ENCODE assay signal across 8 mouse cellular contexts in genomic region chr7:99979081-99979480, GRCm38 (mm10). TPM values are rescaled to one million over a fixed set of nuclear protein-coding genes. Genes with fewer than 3 reads are reported as not detected.
DNase-seq lines count a peak whose midpoint lies in the region; ATAC-seq lines count a peak whose summit lies in the region.

No protein-coding gene starts in this region.

- peaks cover 24% of the 10 kb centered on the region for H3K4me1 ChIP-seq in heart, embryonic 12.5 days (replicated peaks)
- peaks cover 15% of the 10 kb centered on the region for H3K4me1 ChIP-seq in heart, embryonic 16.5 days (ENCODE audit: control insufficient read depth, insufficient read depth, low read length)

- no peaks in the 10 kb centered on the region; the same call in 1 of the 2 replicates for H3K9me3 ChIP-seq in heart, embryonic 12.5 days (replicated peaks)
- no peaks in the 10 kb centered on the region for H3K9me3 ChIP-seq in heart, embryonic 16.5 days (replicated peaks; ENCODE audit: control insufficient read depth, low read length)

- peak overlapping the region; percentile 94; the same call in 1 of the 2 replicates for H3K27ac ChIP-seq in heart, embryonic 12.5 days (ENCODE audit: poor library complexity, severe bottlenecking)
- peak overlapping the region; percentile 96 for H3K27ac ChIP-seq in heart, embryonic 16.5 days (ENCODE audit: low read length)
- peak overlapping the region; percentile 68 for H3K27ac ChIP-seq in macrophage

- ATAC-seq in heart, embryonic 12.5 days (ENCODE audit: insufficient number of reproducible peaks, low FRiP score): no peak
- no peak for ATAC-seq in heart, embryonic 16.5 days (replicated peaks; ENCODE audit: extremely low read depth, insufficient read depth, low FRiP score)
- no peak for ATAC-seq in megakaryocyte-erythroid progenitor cell, adult 5-6 weeks (replicated peaks; ENCODE audit: low FRiP score, low TSS enrichment, poor library complexity, severe bottlenecking)

- WGBS in heart, embryonic 12.5 days: 5% methylated on average over 6 of the region's 6 CpGs
- WGBS in heart, embryonic 16.5 days: 2% methylated on average over 6 of the region's 6 CpGs
- WGBS in macrophage (ENCODE audit: missing documents): 12% methylated on average over 6 of the region's 6 CpGs

- H3K27me3 ChIP-seq in heart, embryonic 12.5 days (replicated peaks): no peaks in the 10 kb centered on the region
- no peaks in the 10 kb centered on the region for H3K27me3 ChIP-seq in heart, embryonic 16.5 days (ENCODE audit: control insufficient read depth, insufficient read depth, low read length)

- intact Hi-C loops in left cerebral cortex, postnatal 10 days (cut with DNase I): no loop called here

- no peaks in the 10 kb centered on the region for H3K36me3 ChIP-seq in heart, embryonic 12.5 days
- no peaks in the 10 kb centered on the region for H3K36me3 ChIP-seq in heart, embryonic 16.5 days (ENCODE audit: control insufficient read depth, insufficient read depth)
- H3K36me3 ChIP-seq in macrophage (ENCODE audit: inconsistent target): no peaks in the 10 kb centered on the region

- H3K9ac ChIP-seq in heart, embryonic 12.5 days: peak overlapping the region; percentile 94
- H3K9ac ChIP-seq in heart, embryonic 16.5 days (ENCODE audit: low read length): peak overlapping the region; percentile 99

- no peak for DNase-seq in heart, postnatal 4 days
- DNase-seq in ES-CJ7 (ENCODE audit: low read depth, low spot score): peak; percentile 16
- DNase-seq in layer of hippocampus, postnatal 25 days (ENCODE audit: extremely low spot score in 1 of 2, low spot score in 1 of 2): no peak
- DNase-seq in left cerebral cortex, postnatal 10 days (ENCODE audit: extremely low spot score in 1 of 2, low spot score in 2 of 2): no peak

- peak overlapping the region; percentile 78 for H3K4me2 ChIP-seq in heart, embryonic 12.5 days
- peak overlapping the region; percentile 84 for H3K4me2 ChIP-seq in heart, embryonic 16.5 days (ENCODE audit: low read depth, low read length)

- peak overlapping the region; percentile 94 for H3K4me3 ChIP-seq in heart, embryonic 12.5 days
- peak overlapping the region; percentile 98 for H3K4me3 ChIP-seq in heart, embryonic 16.5 days (ENCODE audit: low read length)
- H3K4me3 ChIP-seq in macrophage (ENCODE audit: inconsistent target): peak overlapping the region; percentile 78

- peaks cover 57% of the 10 kb centered on the region for H3K79me2 ChIP-seq in macrophage (ENCODE audit: inconsistent target)

RNA-seq across cellular contexts. Expression of gene Rnf169, which starts 1.2 kb away (rescaled TPM):
- polyA plus RNA-seq in heart, embryonic 12.5 days (2016; fragmentation: Nextera tagmentation; extraction: Ambion mirVana): 4.3 and 4.5 TPM in 2 replicates
- total RNA-seq in heart, postnatal 4 days (2021): 10 to 100 TPM; 16.1 to 16.9 TPM
- polyA plus RNA-seq in heart, embryonic 16.5 days (2015; fragmentation: Nextera tagmentation; extraction: Ambion mirVana): 2.9 and 3.0 TPM in 2 replicates
- total RNA-seq in macrophage (2018; cell fraction: chromatin; rRNA removed): 100 to 1,000 TPM in 15 of 26 experiments, 10 to 100 TPM in 11; 44.4 to 168 (median 106) TPM
- 10 to 100 TPM in 23 of 26 experiments, 1 to 10 TPM in 3; 6.1 to 24.9 (median 18.3) TPM for total RNA-seq in macrophage (2018; cell fraction: cytosol; rRNA removed)
- 100 to 1,000 TPM in 4 of 26 experiments, 10 to 100 TPM in 22; 19.2 to 119 (median 58.9) TPM for total RNA-seq in macrophage (2018; cell fraction: nucleus; rRNA removed)
- 10.4 to 15.0 TPM (median 11.8 TPM) in 3 replicates for polyA plus RNA-seq in macrophage (2018)
- 10 to 100 TPM; 24.0 to 25.5 TPM for total RNA-seq in layer of hippocampus, postnatal 25 days (2021)
- total RNA-seq in megakaryocyte-erythroid progenitor cell, adult 5-6 weeks (2014; fragmentation: Nextera tagmentation): 5.3 and 10.4 TPM in 2 replicates
- total RNA-seq in megakaryocyte-erythroid progenitor cell, adult 5-6 weeks (2017): 7.8 and 14.8 TPM in 2 replicates
- 10 to 100 TPM; 38.3 to 39.4 TPM for total RNA-seq in left cerebral cortex, postnatal 10 days (2021)

RNA-seq across cellular contexts. Expression of gene Chrdl2, which starts 26.9 kb away (rescaled TPM):
- 0.11 and 0.21 TPM in 2 replicates for polyA plus RNA-seq in heart, embryonic 12.5 days (2016; fragmentation: Nextera tagmentation; extraction: Ambion mirVana)
- total RNA-seq in heart, postnatal 4 days (2021): not detected
- polyA plus RNA-seq in heart, embryonic 16.5 days (2015; fragmentation: Nextera tagmentation; extraction: Ambion mirVana): 0.15 TPM in 1 of 2 replicates, not detected in the other
- total RNA-seq in macrophage (2018; cell fraction: chromatin; rRNA removed): not detected
- total RNA-seq in macrophage (2018; cell fraction: cytosol; rRNA removed): not detected
- under 1 TPM in 1 of 26 experiments, not detected in 25; 0.50 TPM for total RNA-seq in macrophage (2018; cell fraction: nucleus; rRNA removed)
- polyA plus RNA-seq in macrophage (2018): not detected in 3 replicates
- under 1 TPM; 0.15 to 0.38 TPM for total RNA-seq in layer of hippocampus, postnatal 25 days (2021)
- total RNA-seq in megakaryocyte-erythroid progenitor cell, adult 5-6 weeks (2014; fragmentation: Nextera tagmentation): not detected in 2 replicates
- total RNA-seq in megakaryocyte-erythroid progenitor cell, adult 5-6 weeks (2017): not detected in 2 replicates
- total RNA-seq in left cerebral cortex, postnatal 10 days (2021): under 1 TPM in 1 of 2 experiments, not detected in 1; 0.62 TPM
